Mouse (Mus musculus): ENCODE data around the gene Lrtm2.
"Not testable (repeated sequence)": the region's sequence is repeated elsewhere in the genome, so short reads cannot be mapped to it uniquely, and the experiment has no call there.

The Lrtm2 gene
- long read RNA-seq, experiment 1, result 0 reads
- long read RNA-seq, experiment 2, result 0 reads

DNA sequence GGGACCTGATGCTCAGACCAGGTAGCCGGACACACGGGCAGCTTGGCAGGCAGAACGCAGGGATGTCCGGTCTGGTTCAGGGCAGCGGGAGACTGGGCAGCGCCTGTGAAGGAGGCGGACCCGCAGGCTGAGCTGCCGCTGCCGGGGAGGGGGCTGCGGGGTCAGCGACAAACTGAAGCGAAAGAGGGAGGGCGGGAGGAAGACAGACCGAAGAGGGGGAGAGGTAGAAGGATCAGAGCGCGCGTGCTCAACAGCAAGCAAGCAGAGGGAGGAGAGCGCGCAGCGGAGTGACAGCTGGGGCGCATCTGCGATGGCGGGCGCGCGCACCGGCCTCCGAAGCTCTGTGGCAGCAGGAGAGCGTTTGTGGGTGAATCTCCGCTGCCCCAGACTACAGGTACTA, at the start of gene Lrtm2:
Gene Lrtm2 (minus strand): TSS at position 261 of the 400 bp plus-strand sequence.
- intact Hi-C loops (cut with DNase I), result no loop called here

DNA sequence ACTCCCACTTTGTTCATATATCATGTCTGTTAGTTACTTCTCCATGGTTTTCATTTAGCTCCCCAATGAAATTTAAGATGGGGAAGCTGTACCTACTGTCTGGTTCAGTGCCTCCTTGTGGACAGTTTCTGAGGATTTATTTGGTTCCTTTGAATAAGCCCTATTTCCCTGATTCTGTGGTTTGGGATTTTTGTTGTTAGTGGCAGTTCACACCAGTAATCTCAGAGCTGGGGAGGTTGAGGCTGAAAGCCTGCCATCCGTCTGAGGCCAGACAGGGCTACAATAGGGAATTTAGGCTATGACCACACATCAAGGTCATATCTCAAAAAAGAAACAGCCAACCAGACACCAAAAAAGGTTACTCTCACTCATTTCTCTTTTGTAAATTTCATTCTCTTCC, 48.1 kb upstream of the Lrtm2 start:
- intact Hi-C loops (cut with DNase I), result no loop called here

DNA sequence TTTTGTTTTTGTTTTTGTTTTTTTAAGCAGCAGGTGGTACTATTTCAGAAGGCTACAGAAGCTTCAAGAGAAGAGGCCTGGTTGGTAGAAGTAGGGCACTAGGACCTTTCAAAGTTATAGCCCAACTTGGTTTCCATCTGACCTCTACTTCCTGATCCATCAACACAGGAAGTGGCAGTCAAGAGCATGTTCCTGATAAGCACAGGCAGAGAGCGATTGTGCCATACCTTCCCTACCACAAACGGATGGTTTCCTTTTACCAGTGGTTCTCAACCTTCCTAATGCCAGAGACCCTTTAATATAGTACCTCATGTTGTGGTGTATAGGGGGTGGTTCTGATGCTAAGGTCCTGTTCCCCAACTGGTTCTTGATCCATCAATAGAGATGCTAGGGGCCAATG, 47.0 kb upstream of the Lrtm2 start:
- intact Hi-C loops (cut with DNase I), result no loop called here

DNA sequence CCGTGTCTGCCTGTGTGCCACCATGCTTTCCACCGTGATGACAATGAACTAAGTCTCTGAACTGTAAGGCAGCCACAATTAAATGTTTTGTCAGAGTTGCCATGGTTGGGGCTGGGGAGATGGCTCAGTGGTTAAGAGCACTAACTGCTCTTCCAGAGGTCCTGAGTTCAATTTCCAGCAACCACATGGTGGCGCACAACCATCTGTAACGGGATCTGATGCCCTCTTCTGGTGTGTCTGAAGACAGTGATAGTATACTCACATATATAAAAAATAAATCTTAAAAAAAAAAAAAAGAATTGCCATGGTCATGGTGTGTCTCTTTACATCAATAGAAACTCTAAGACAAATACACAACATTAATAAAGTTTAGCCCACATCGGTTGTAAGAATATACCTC, 44.5 kb upstream of the Lrtm2 start:
- intact Hi-C loops (cut with DNase I), result no loop called here

DNA sequence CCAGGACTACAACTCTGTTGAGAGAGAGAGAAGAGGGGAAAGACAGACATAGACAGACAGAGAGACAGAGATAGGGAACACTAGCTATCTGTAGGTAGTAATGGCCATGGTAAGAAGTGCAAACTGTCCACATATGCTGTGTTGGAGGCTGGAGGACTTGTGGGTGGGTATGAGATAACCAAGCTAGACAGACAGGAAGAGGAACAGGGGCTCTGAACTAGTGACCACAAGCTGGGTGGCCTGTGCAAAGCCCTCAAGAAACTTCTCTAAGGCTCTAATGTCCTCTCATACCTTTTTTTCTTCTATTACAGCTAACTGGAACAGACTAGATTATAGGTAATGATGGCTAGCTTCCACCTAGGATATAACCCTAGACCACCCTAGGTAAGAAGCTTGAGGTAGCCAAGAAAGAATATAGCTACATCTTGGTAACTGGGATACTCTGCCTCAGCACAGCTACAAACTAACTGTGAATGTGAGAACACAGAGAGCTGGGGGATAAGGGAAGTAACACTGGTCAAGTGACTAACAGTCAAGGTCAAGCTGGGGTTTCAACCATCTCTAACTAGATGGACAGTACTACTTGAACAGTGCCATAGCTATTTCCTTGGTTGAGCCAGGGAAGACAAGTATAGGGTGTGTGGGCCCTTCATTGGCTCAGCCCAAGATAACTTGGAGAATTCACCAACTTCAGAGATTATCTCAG, 42.6 kb upstream of the Lrtm2 start:
- intact Hi-C loops (cut with DNase I), result loop anchor here (5.0 kb wide), 1 partner anchor 54 kb away; no protein-coding TSS in a partner anchor

DNA sequence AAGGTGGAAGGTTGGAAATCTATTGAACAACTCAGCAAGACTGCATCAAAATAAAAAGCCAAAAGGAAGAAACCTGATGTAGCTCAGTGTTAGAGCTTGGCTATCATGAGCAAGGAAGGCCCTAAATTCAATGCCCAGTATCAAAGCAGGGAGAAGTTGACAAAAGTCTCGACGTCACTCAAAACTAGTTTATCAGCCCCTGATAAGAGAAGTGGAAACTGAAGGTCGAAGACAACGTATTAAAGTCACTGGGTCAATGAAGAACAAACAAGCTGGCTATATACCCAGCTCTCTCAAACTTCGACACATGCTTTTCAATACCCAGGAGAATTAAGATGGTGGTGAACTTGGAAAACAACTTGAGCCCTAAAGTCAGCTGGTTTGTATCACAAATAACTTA, 41.7 kb upstream of the Lrtm2 start:
- intact Hi-C loops (cut with DNase I), result loop anchor here (5.0 kb wide), 1 partner anchor 55 kb away; no protein-coding TSS in a partner anchor

DNA sequence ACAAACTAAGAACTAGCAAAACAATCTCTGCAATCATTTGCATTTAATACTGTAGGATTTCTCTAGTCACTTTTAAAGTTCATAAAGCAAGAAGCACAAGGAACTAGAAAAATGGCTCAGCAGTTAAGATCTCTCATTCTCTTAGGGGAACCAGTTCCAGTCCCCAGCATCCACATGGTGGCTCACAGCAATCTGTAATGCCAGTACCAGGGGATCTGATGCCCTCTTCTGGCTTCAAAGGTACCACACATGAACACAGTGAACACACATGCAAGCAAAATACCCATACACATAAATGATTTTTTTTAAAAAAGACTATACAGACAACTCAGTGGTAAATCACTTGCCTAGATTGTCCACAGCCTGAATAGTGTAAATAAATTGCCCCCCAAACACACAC, 41.1 kb upstream of the Lrtm2 start:
- intact Hi-C loops (cut with DNase I), result loop anchor here (5.0 kb wide), 1 partner anchor 56 kb away; no protein-coding TSS in a partner anchor

DNA sequence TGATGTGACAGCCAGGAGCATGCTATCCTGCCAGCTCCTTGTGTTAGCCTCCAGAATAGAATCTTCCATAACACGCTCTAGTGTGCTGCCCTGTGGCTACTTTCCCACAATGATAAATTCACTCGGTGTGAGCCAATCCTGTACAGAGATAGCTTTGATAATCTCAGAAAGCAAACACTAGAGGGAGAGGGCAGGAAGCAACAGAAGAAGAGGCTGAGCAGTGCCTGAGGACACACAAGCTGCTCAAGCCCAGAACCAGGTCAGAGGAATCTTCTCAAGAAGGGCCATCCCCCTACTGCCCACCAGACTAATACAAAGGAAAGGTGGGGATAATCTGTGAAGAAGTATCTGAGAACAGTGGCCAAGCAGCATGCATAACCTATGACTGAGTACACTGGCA, 36.8 kb upstream of the Lrtm2 start:
- intact Hi-C loops (cut with DNase I), result no loop called here

DNA sequence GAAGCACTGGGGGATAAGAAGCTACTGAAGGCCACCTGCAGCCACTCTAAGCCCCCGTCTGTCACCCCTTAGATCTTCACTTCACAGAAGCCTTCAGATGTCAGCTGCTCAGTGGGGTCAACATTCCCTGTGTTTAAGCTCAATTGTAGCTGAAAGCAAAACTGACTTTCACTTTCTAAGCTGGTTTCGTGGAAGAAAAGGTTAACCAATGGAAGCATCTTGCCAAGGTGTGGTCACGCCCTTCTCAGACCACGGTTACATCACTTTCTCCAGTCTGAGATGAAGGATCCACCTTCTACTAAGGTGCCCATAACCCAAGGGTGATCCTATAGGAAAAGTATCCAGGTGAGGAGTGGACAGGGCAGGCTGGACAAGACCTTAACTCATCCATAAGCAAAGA, 36.2 kb upstream of the Lrtm2 start:
- intact Hi-C loops (cut with DNase I), result not testable (repeated sequence)

DNA sequence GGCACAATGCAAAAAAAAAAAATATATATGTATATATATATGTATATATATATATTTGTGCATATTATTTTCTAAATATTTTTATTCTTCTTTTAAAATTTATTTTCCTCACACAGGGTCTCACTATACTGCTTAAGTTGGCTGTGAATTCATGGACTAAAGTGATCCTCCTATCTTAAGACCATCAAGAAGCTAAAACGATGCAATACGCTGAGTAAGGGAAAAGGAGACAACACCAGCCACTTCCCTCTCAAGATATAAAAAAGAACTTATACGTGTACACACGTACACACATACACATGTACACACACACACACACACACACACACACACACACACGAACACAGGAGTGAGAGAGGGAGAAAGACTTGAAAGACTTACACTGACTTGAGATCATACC, 33.0 kb upstream of the Lrtm2 start:
- intact Hi-C loops (cut with DNase I), result no loop called here

DNA sequence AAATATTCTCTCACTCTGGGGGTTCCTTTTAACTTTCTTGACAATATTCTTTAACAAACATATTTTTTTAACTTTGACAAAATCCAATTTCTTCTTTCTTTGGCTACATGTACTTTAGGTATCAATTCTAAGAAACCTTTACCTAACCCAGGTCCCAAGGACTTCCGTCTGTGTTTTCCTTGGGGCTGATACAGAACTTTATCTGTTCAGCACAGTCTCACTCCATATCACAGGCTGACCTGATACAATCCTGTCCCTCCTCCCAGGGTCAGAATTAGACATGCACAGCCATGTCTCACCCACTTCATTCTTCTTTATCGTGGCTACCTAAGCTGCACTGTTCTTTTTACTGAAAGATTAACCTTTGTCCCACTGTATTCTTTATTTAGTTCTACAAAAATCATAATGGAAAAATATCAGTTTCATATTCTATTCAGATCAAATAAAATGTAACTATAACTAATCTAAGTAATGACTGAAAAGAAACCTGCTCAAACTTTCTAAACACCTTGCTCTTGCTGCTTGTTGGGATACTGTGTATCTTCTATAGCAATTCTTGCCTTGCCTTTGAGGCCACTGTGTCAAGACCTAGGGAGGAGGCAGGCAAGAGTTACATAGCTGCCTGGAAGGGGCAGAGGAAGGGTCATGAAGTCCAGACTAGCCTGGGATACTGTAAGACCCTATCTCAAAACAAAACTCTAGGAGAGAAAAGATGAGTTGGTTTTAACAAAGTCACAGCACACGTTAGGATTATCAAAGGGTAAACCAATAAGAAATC, 30.5 kb upstream of the Lrtm2 start:
- intact Hi-C loops (cut with DNase I), result no loop called here

DNA sequence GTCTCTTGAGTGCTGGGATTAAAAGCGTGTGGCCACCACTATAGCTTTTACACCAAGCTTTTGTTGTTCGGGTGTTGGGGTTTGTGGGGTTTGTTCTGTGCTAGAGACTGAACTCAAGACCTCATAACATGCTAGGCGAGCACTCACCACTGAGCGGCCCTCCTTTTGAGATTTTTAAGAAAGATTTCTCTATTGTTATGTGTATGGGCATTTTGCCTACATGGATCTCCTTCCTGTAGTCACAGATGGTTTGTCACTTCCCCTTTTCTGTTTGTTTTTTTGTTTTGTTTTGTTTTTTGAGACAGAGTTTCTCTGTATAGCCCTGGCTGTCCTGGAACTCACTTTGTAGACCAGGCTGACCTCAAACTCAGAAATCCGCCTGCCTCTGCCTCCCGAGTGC, 29.7 kb upstream of the Lrtm2 start:
- intact Hi-C loops (cut with DNase I), result not testable (repeated sequence)

DNA sequence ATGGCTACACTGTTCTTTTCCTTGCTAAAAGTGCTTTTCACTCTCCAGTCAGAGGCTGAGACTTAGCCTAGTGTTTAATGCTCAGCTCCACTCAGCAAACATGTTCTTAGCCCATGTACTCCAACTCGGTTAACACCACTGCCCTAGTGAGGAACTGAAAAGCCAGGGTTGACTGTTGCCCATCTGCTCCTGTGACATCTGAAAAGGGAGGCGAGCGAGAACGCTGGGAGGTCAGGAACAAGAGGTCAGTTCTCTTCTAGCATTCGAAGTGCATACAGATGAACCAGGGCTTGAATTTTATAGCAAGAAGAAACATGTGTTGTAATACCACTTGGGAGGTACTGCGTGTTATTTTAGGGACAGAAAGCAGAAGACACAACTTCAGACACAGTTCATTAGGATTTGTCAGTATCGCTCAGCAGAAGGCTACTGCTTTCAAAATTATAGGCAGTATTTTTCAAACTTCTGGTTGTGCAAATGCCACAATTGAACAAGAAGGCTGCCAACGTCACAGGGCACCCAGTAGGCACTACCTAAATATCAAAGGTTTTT, 27.5 kb upstream of the Lrtm2 start:
- intact Hi-C loops (cut with DNase I), result no loop called here

DNA sequence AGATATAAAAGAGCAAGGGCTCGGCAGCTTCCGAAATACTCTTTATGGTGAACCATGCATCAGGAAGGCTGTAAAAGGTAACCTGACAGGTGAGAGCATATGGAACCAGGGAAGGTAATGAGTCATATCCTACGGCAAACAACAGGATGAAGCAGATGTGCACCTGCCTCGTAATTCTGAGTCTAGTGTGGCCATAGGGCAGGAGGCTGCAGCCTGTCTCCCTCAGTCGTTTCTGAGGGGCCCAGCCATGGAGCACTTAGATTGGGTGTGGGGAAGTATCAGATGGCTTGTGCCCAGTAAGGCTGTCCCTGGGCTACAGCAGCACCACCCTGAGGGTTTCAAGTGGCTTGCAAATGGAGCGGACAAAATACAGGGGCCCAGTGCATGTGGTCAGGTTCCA, 21.9 kb upstream of the Lrtm2 start:
- intact Hi-C loops (cut with DNase I), result no loop called here

DNA sequence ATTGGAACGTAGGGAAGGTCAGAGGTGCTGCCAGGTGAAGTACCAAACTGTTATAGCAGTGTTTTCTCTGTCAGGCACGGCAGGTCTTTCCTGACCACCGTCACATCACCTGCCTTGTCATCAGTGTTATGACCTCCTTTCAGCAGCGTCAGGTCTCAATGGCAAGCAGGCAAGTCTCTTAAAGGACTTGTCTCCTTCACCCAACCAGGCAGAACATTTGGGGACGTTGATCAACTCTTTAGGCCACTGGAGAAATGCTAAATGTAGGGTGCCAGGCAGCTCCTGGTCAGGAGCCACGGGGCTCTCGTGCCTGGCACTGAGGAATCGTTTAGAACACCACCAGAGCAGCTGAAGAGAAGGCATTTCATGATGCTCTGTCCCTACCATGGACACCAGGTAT, 21.1 kb upstream of the Lrtm2 start:
- intact Hi-C loops (cut with DNase I), result no loop called here

DNA sequence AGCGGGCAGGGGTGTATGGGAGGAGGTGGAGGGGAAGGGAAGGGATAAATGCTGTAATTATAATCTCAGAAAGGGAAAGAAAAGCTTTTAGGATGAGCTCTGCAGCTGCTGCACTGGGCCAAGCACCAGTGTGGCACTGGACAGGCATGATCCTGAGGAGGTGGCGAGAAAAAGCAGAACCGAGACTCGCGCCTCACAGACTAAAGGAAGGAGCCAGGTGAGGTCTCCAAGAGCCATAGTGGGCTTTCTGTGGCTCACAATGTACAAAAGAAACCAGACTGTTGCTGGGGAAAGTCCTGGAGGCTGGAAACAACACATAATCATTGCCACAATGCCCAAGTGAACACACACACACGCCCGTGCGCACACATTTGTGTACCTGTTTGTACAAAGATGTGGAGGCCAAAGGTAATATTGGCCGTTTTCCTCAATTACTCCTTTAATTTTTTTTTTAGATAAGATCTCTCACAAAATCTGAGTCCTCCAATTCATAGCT, 20.2 kb upstream of the Lrtm2 start:
- intact Hi-C loops (cut with DNase I), result no loop called here

DNA sequence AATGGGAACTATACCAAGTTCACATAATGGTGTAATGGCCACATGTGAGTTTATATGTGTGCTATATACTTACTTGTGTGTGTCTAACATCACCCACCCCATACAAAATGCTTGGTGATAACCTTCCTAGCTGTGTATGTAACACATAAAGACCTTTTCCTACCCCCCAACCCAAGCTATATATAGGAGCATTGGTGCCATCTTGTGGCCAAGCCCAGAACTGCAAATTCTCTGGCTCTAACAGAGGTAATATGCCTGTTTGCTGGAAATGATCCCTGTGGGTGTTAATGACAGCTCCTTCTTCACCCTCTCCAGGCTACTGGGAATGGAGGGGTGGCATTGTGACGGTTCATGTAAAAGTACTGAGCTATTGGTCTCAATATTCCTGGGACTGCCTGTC, 17.7 kb upstream of the Lrtm2 start:
- intact Hi-C loops (cut with DNase I), result loop anchor here (2.0 to 5.0 kb wide), 3 partner anchors 84 to 216 kb away; no protein-coding TSS in a partner anchor

DNA sequence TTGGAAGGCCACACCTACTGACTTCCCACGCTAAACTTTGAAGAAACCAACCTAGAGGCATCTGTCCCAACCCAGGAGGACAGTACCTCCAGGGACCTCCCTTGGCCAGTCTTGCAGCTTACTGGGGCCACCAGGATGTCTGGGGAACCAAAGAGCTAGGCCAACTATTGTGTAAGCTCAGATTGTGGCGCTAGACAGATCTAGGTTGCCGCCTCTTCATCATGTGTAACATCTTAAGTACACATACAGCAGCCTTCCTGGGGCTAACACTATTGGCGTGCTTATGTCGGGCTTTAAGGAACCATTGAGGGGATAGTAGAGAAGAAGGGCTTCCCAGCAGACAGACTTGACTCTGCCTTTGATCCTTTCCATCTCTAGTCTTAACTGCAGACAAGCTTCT, 17.2 kb upstream of the Lrtm2 start:
- intact Hi-C loops (cut with DNase I), result loop anchor here (2.0 to 5.0 kb wide), 3 partner anchors 84 to 216 kb away; no protein-coding TSS in a partner anchor

DNA sequence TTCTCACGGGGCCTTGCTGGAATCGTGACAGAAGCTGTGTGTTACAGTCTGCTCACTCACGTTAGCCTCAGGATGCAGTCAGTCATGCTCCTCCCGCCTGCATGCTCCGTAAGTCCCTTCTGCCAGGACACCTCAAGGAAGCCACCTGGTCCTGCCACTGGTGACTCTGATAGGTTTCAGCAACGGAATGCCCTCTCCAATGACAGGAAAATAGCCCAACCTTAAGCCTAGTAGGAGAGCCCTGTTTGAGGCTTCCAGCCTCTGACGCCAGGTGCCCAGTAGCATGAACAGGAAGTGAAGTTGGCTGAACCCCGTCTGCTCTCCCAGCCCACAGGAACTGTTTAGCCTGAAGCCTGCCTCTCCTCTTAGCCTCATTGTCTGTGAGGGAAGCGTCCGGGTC, 15.7 kb upstream of the Lrtm2 start:
- intact Hi-C loops (cut with DNase I), result loop anchor here (5.0 kb wide), 2 partner anchors 86 to 214 kb away; no protein-coding TSS in a partner anchor

DNA sequence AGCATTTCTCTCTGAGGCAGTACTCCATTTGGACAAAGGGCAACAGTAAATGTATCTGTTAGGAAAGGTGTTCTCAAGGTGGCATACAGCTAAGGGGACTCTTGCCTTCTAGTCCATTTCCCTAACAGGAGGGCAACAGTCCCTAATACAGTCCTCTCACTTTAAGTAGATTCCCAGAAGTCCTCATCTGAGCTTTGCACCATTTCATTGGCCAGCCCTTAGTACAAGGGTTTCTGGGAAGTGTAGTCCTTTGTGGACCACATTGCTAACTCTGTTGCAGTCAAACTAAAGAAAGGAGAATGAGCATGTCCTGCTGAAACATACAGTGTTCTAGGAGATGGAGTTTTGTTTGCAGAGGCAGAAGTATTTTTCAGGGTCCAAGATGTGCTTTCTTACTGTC, 10.8 kb upstream of the Lrtm2 start:
- intact Hi-C loops (cut with DNase I), result no loop called here

DNA sequence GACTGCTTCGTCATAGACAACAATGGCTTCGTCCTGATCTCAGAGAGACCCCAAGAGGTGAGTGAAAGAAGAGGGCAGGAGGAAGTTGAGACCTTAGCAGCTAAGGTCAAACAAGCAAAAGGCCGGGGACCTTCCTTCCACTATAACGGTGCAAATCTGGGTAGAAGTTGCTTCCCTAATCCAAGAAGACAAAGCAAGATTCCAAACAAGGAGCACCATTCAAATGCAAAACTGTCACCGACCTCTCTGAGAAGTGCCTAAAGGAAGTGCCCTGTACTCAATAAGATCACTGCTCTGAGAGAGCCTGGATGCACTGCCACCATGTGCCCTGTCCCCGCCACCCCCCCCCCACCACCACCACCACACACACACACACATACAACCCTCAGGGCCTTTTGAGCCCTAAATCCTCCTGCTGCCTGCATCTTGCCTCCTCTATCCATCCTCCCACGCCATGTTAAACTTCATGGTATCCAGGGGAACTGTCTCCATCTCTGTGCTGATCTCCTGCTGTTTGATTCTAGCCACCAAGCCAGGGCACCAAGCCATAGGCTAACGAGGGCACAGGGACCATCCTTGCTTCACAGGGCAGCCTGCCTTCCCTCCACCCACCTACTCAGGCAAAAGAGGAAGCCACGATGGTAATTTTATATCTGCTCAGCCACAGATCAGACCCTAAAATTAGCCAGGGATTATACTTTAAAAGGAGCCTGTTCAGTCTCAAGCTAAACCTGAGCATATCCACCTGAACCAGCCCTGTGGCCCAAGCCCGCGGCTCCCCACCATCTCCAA, 7.8 kb upstream of the Lrtm2 start:
- intact Hi-C loops (cut with DNase I), result no loop called here

All from adrenal gland (tissue).